Mouse (Mus musculus): ENCODE results near the gene Bglap. TPM values are rescaled to one million over a fixed set of nuclear protein-coding genes. Genes with fewer than 3 reads are reported as not detected.
"Not testable (repeated sequence)": the region's sequence is repeated elsewhere in the genome, so short reads cannot be mapped to it uniquely, and the experiment has no call there.

The Bglap gene
- polyA plus RNA-seq, 1 experiment, result 0.63 TPM

GRCm38 (mm10) chr3:88375750-88376626 is 8.3 kb downstream of the Bglap start:
- DNase-seq (ENCODE audit: low read depth), result peak; percentile 79

- not testable (repeated sequence) for DNase-seq (ENCODE audit: low read depth)
Observed at GRCm38 (mm10) chr3:88372643-88373042, 11.6 kb downstream of the Bglap start, which contains the start of gene Bglap3. TSS of gene Bglap3 (minus strand) at chr3:88372743.

- not testable (repeated sequence) for DNase-seq (ENCODE audit: low read depth)
Observed at GRCm38 (mm10) chr3:88368511-88368910, 15.8 kb downstream of the Bglap start.

- DNase-seq (ENCODE audit: low read depth), result not testable (repeated sequence)
Observed at GRCm38 (mm10) chr3:88367517-88367916, 16.7 kb downstream of the Bglap start.

- DNase-seq (ENCODE audit: low read depth), result peak; percentile 60
Observed at GRCm38 (mm10) chr3:88366830-88367428, 17.3 kb downstream of the Bglap start.

- DNase-seq (ENCODE audit: low read depth), result no peak
- no peak for TF ChIP-seq POLR2A (IDR thresholded peaks at IDR 0.05; ENCODE audit: borderline replicate concordance, extremely low read depth, insufficient read depth, insufficient read length, poor library complexity, severe bottlenecking)
- TF ChIP-seq CTCF (IDR thresholded peaks at IDR 0.05; ENCODE audit: borderline replicate concordance, extremely low read depth, insufficient read depth, insufficient read length), result no peak
Observed at GRCm38 (mm10) chr3:88365705-88366361, 18.4 kb downstream of the Bglap start.

- TF ChIP-seq CTCF (IDR thresholded peaks at IDR 0.05; ENCODE audit: borderline replicate concordance, extremely low read depth, insufficient read depth, insufficient read length) (no peak), POLR2A (IDR thresholded peaks at IDR 0.05; ENCODE audit: borderline replicate concordance, extremely low read depth, insufficient read depth, insufficient read length, poor library complexity, severe bottlenecking) (no peak)
- DNase-seq (ENCODE audit: low read depth), result peak; percentile 47
Observed at GRCm38 (mm10) chr3:88364337-88364736, 19.9 kb downstream of the Bglap start, which contains the start of gene Paqr6. TSS of gene Paqr6 (plus strand) at chr3:88364584.

- TF ChIP-seq POLR2A (IDR thresholded peaks at IDR 0.05; ENCODE audit: borderline replicate concordance, extremely low read depth, insufficient read depth, insufficient read length, poor library complexity, severe bottlenecking), result no peak
- no peak for TF ChIP-seq CTCF (IDR thresholded peaks at IDR 0.05; ENCODE audit: borderline replicate concordance, extremely low read depth, insufficient read depth, insufficient read length)
- peak; percentile 41 for DNase-seq (ENCODE audit: low read depth)
Observed at GRCm38 (mm10) chr3:88363700-88364099, 20.6 kb downstream of the Bglap start.

- TF ChIP-seq POLR2A (IDR thresholded peaks at IDR 0.05; ENCODE audit: borderline replicate concordance, extremely low read depth, insufficient read depth, insufficient read length, poor library complexity, severe bottlenecking) (no peak), CTCF (IDR thresholded peaks at IDR 0.05; ENCODE audit: borderline replicate concordance, extremely low read depth, insufficient read depth, insufficient read length) (no peak)
- DNase-seq (ENCODE audit: low read depth), result no peak
Observed at GRCm38 (mm10) chr3:88361612-88362313, 22.5 kb downstream of the Bglap start.

GRCm38 (mm10) chr3:88361096-88361495 is 23.2 kb downstream of the Bglap start:
- TF ChIP-seq POLR2A (IDR thresholded peaks at IDR 0.05; ENCODE audit: borderline replicate concordance, extremely low read depth, insufficient read depth, insufficient read length, poor library complexity, severe bottlenecking), result no peak
- TF ChIP-seq CTCF (IDR thresholded peaks at IDR 0.05; ENCODE audit: borderline replicate concordance, extremely low read depth, insufficient read depth, insufficient read length), result no peak

GRCm38 (mm10) chr3:88359989-88360388 is 24.3 kb downstream of the Bglap start:
- no peak for DNase-seq (ENCODE audit: low read depth)
- TF ChIP-seq CTCF (IDR thresholded peaks at IDR 0.05; ENCODE audit: borderline replicate concordance, extremely low read depth, insufficient read depth, insufficient read length) (no peak), POLR2A (IDR thresholded peaks at IDR 0.05; ENCODE audit: borderline replicate concordance, extremely low read depth, insufficient read depth, insufficient read length, poor library complexity, severe bottlenecking) (no peak)

More at GRCm38 (mm10) chr3:88361096-88361495, 23.2 kb downstream of the Bglap start:
- DNase-seq (ENCODE audit: low read depth), result no peak

GRCm38 (mm10) chr3:88359584-88359983 is 24.7 kb downstream of the Bglap start:
- no peak for DNase-seq (ENCODE audit: low read depth)
- no peak for TF ChIP-seq CTCF (IDR thresholded peaks at IDR 0.05; ENCODE audit: borderline replicate concordance, extremely low read depth, insufficient read depth, insufficient read length)
- no peak for TF ChIP-seq POLR2A (IDR thresholded peaks at IDR 0.05; ENCODE audit: borderline replicate concordance, extremely low read depth, insufficient read depth, insufficient read length, poor library complexity, severe bottlenecking)

All from brain, embryonic 14.5 days (tissue).